Mouse (Mus musculus) testis, adult 2 months (tissue): ENCODE results near the gene Gns.

Experiments
- CTCF ChIP-seq: fragments of 200-500 bp; IDR thresholded peaks from 2 replicates; pipeline ENCODE4 v1.5.1; 2012; ENCODE audit warnings: low read depth, mild to moderate bottlenecking, inconsistent platforms, low read length, moderate library complexity; ENCODE audit not compliant: control insufficient read depth, insufficient read depth, insufficient replicate concordance
- POLR2A ChIP-seq: fragments of 200-500 bp; IDR thresholded peaks from 2 replicates; pipeline ENCODE4 v1.6.1; 2012; ENCODE audit warnings: low read depth, mild to moderate bottlenecking, inconsistent platforms, low read length, moderate library complexity; ENCODE audit not compliant: control insufficient read depth

DNA sequence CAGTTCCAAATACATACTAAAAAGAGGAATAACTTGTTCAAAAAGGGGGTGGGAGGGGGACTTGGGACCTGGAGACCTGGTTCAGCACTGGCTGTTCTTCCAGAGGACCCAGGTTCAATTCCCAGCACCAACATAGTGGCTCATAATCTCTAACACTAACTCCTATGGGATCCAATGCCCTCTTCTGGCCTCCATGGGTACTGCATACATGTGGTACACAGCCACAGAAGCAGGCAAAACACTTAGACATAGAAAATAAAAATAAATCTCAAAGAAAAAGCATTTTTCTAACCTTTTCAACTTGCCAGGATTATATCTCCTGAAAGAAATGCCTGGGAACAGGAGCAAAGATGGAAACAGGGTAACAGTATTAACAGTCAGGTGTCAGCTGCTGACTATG lies 38.7 kb upstream of the Gns start:
- TF ChIP-seq POLR2A (no peak), CTCF (no peak)
